Mouse (Mus musculus) hindbrain, postnatal 0 days (tissue): Measurements from ENCODE around the gene Trak1. TPM values are rescaled to one million over a fixed set of nuclear protein-coding genes. Genes with fewer than 3 reads are reported as not detected.

ENCODE experiments used
- ATAC-seq: fragments of 200-750 bp; cut with Nextera tagmentation; 2 replicates; pipeline ENCODE4 v1.8.0; 2017; ENCODE audit warnings: mild to moderate bottlenecking, moderate TSS enrichment, moderate library complexity
- DNase-seq: peaks from one replicate; pipeline ENCODE4 v3.0.0-alpha.2; 2015; ENCODE audit warnings: low spot score
- H3K27ac ChIP-seq: fragments of 300-500 bp; sonication (generic); 2 replicates; pipeline ENCODE4 v1.5.1; 2014; ENCODE audit warnings: mild to moderate bottlenecking
- H3K27me3 ChIP-seq: fragments of 300-500 bp; sonication (generic); 2 replicates; pipeline ENCODE4 v1.6.1; 2014; ENCODE audit warnings: low read length, mixed read lengths; ENCODE audit not compliant: insufficient read depth
- H3K36me3 ChIP-seq: fragments of 300-500 bp; sonication (generic); 2 replicates; pipeline ENCODE4 v1.6.1; 2014; ENCODE audit warnings: low read length, mixed read lengths; ENCODE audit not compliant: insufficient read depth
- H3K4me1 ChIP-seq: fragments of 300-500 bp; sonication (generic); 2 replicates; pipeline ENCODE4 v1.6.1; 2014; ENCODE audit warnings: antibody characterized with exemption, low read length, mixed read lengths; ENCODE audit not compliant: insufficient read depth
- H3K4me2 ChIP-seq: fragments of 300-500 bp; sonication (generic); 2 replicates; pipeline ENCODE4 v1.6.1; 2014; ENCODE audit warnings: low read depth, mild to moderate bottlenecking, low read length, moderate library complexity, mixed read lengths
- H3K4me3 ChIP-seq: fragments of 300-500 bp; sonication (generic); 2 replicates; pipeline ENCODE4 v1.5.1; 2014; ENCODE audit warnings: low read length
- H3K9ac ChIP-seq: fragments of 300-500 bp; sonication (generic); replicated peaks from 2 replicates; pipeline ENCODE4 v1.6.1; 2014; ENCODE audit warnings: mild to moderate bottlenecking, low read length, moderate library complexity, mixed read lengths
- H3K9me3 ChIP-seq: fragments of 300-500 bp; sonication (generic); 2 replicates; pipeline ENCODE4 v1.6.1; 2016; ENCODE audit warnings: low read length, mixed read lengths
- CTCF ChIP-seq: IDR thresholded peaks from 2 replicates; pipeline ENCODE4 v1.5.1; 2016; ENCODE audit warnings: antibody characterized with exemption, control low read depth, low read depth
- WGBS: fragments of 180-500 bp; shearing (Covaris S2); extraction: QIAGEN DNeasy Blood & Tissue Kit; methylation state at CpG from one replicate; pipeline ENCODE4 v1.1.7; 2014; 5-methylcytosine and 5-hydroxymethylcytosine counted together
- polyA plus RNA-seq: library from polyadenylated mRNA; unstranded; fragments of >200 nt; fragmentation: Nextera tagmentation; extraction: Ambion mirVana; gene quantifications from 2 replicates; pipeline ENCODE4 v1.2.1, GENCODE M21; 2015
- total RNA-seq: library from RNA; depleted of rRNA; stranded (reverse); fragments of >200 nt; gene quantifications from 2 replicates; pipeline ENCODE4 v1.2.3, GENCODE M21; 2014

Trak1 gene
- total and polyA plus RNA-seq, 2 experiments from 2014 or later = 57.8 to 129 TPM

- Histone ChIP-seq H3K36me3 (no peaks in the 10 kb centered on the region), H3K9me3 (no peaks in the 10 kb centered on the region), H3K4me2 (no peak overlapping the region), H3K9ac (no peak overlapping the region), H3K4me1 (peaks cover 13% of the 10 kb centered on the region; the same call in 1 of the 2 replicates), H3K27ac (no peak overlapping the region), H3K4me3 (no peak overlapping the region), H3K27me3 (no peaks in the 10 kb centered on the region)
- 84% methylated on average over 7 of the region's 7 CpGs for WGBS
- DNase-seq = no peak
- ATAC-seq = no peak
- no peak for TF ChIP-seq CTCF
Measured at GRCm38 (mm10) chr9:121419573-121419972, 122.3 kb downstream of the Trak1 start.

GRCm38 (mm10) chr9:121420817-121421216, 123.5 kb downstream of the Trak1 start:
- H3K4me2 ChIP-seq = no peak overlapping the region
- WGBS = 87% methylated on average over 6 of the region's 6 CpGs
- no peaks in the 10 kb centered on the region for H3K36me3 ChIP-seq
- ATAC-seq (no peak), DNase-seq (no peak)
- no peak overlapping the region for H3K4me3 ChIP-seq
- H3K27me3 ChIP-seq = no peaks in the 10 kb centered on the region
- no peak overlapping the region for H3K9ac ChIP-seq
- H3K4me1 ChIP-seq = peaks cover 9% of the 10 kb centered on the region; the same call in 1 of the 2 replicates
- no peaks in the 10 kb centered on the region for H3K9me3 ChIP-seq
- H3K27ac ChIP-seq = no peak overlapping the region
- TF ChIP-seq CTCF = no peak

GRCm38 (mm10) chr9:121422402-121422801, 125.1 kb downstream of the Trak1 start:
- no peak overlapping the region for H3K4me3 ChIP-seq
- no peaks in the 10 kb centered on the region for H3K27me3 ChIP-seq
- peaks cover 9% of the 10 kb centered on the region; the same call in 1 of the 2 replicates for H3K4me1 ChIP-seq
- no peak overlapping the region for H3K9ac ChIP-seq
- TF ChIP-seq CTCF = no peak
- no peak overlapping the region for H3K27ac ChIP-seq
- WGBS = 84% methylated on average over 5 of the region's 5 CpGs
- H3K4me2 ChIP-seq = no peak overlapping the region
- no peak for DNase-seq
- no peaks in the 10 kb centered on the region for H3K36me3 ChIP-seq
- no peaks in the 10 kb centered on the region for H3K9me3 ChIP-seq
- ATAC-seq = no peak

- no peak overlapping the region for H3K9ac ChIP-seq
- H3K4me2 ChIP-seq = no peak overlapping the region
- 87% methylated on average over 6 of the region's 6 CpGs for WGBS
- no peak for TF ChIP-seq CTCF
- H3K36me3 ChIP-seq = no peaks in the 10 kb centered on the region
- H3K27me3 ChIP-seq = no peaks in the 10 kb centered on the region
- no peak overlapping the region for H3K4me3 ChIP-seq
- DNase-seq (no peak), ATAC-seq (no peak)
- no peak overlapping the region for H3K27ac ChIP-seq
- H3K4me1 ChIP-seq = peaks cover 9% of the 10 kb centered on the region; the same call in 1 of the 2 replicates
- no peaks in the 10 kb centered on the region for H3K9me3 ChIP-seq
Measured at GRCm38 (mm10) chr9:121423621-121424020, 126.3 kb downstream of the Trak1 start.

- no peak for ATAC-seq
- H3K9ac ChIP-seq = no peak overlapping the region
- H3K9me3 ChIP-seq = no peaks in the 10 kb centered on the region
- H3K36me3 ChIP-seq = no peaks in the 10 kb centered on the region
- H3K4me2 ChIP-seq = no peak overlapping the region
- H3K4me3 ChIP-seq = no peak overlapping the region
- no peaks in the 10 kb centered on the region for H3K27me3 ChIP-seq
- no peak for TF ChIP-seq CTCF
- no peak overlapping the region for H3K27ac ChIP-seq
- 72% methylated on average over 16 of the region's 16 CpGs for WGBS
- DNase-seq = peak; percentile 32
- peaks cover 9% of the 10 kb centered on the region; the same call in 1 of the 2 replicates for H3K4me1 ChIP-seq
Measured at GRCm38 (mm10) chr9:121424281-121425164, 127.2 kb downstream of the Trak1 start.

GRCm38 (mm10) chr9:121426451-121426850, 129.1 kb downstream of the Trak1 start:
- no peak overlapping the region for H3K4me2 ChIP-seq
- no peak for ATAC-seq
- no peak overlapping the region for H3K27ac ChIP-seq
- no peak overlapping the region for H3K9ac ChIP-seq
- WGBS = 86% methylated on average over 3 of the region's 3 CpGs
- no peaks in the 10 kb centered on the region for H3K9me3 ChIP-seq
- no peak for DNase-seq
- H3K4me3 ChIP-seq = no peak overlapping the region
- H3K36me3 ChIP-seq = no peaks in the 10 kb centered on the region
- H3K4me1 ChIP-seq = peaks cover 13% of the 10 kb centered on the region; the same call in 1 of the 2 replicates
- no peaks in the 10 kb centered on the region for H3K27me3 ChIP-seq
- TF ChIP-seq CTCF = no peak

- TF ChIP-seq CTCF = no peak
- Histone ChIP-seq H3K4me2 (no peak overlapping the region), H3K9me3 (no peaks in the 10 kb centered on the region), H3K4me1 (peaks cover 13% of the 10 kb centered on the region; the same call in 1 of the 2 replicates), H3K9ac (no peak overlapping the region), H3K4me3 (no peak overlapping the region), H3K27me3 (no peaks in the 10 kb centered on the region), H3K36me3 (no peaks in the 10 kb centered on the region), H3K27ac (no peak overlapping the region)
- no peak for ATAC-seq
- no peak for DNase-seq
- WGBS = 89% methylated on average over 5 of the region's 5 CpGs
Measured at GRCm38 (mm10) chr9:121426902-121427301, 129.6 kb downstream of the Trak1 start.
